Mouse (Mus musculus) embryonic fibroblast, embryonic 13.5 days (primary cell): Measurements from ENCODE around the gene Gm42791.

Experiments used
- CTCF ChIP-seq: IDR thresholded peaks from 2 replicates; pipeline ENCODE4 v1.5.1; 2011; ENCODE audit warnings: mild to moderate bottlenecking, control low read depth, low read length, moderate library complexity, borderline replicate concordance; ENCODE audit not compliant: insufficient read depth
- POLR2A ChIP-seq: IDR thresholded peaks from 2 replicates; pipeline ENCODE4 v1.6.1; 2011; ENCODE audit warnings: low read depth, mild to moderate bottlenecking, control low read depth, low read length, moderate library complexity

DNA sequence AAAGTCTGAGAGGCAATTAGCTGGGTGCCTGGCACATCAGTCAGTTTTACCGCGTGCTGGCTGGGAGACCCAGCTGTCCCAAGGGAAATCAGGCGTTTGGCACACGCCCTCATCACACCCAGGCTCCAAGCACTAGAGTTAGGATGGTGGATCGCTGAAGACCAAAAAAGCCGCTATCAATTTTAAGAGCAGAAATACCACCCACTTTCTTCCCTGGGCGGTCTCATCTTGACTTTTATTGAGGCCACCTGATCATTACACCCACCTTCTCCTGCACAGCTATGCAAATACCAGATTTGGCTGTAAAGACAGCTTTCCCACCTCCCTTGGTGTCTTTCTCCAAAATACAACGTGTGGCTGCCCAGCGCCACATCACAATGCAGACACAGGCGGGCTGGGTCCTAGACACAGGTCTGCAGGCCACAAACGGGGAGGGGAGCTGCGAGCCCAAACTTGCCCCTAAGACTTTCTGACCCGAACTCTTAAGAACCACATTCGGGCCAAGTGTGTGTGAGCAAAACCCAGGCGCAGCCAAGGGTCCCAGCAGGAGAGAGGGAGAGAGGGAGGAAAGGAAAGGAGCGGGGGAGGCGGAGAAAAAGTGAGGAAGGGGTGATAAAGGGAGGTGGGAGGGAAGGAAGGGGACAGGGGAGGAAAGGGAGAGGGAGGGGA, 19.8 kb upstream of the Gm42791 start:
- no peak for TF ChIP-seq CTCF
- no peak for TF ChIP-seq POLR2A
